Mouse (Mus musculus) E14TG2a.4 (cell line): ENCODE results near the gene Cisd2.

Experiments
- H3K27me3 ChIP-seq: 2 replicates; pipeline ENCODE4 v1.6.1; 2014; ENCODE audit warnings: low read length, control low read depth; ENCODE audit not compliant: insufficient read depth
- H3K36me3 ChIP-seq: 2 replicates; pipeline ENCODE4 v1.6.1; 2014; ENCODE audit warnings: low read length, control low read depth; ENCODE audit not compliant: insufficient read depth
- H3K4me1 ChIP-seq: replicated peaks from 2 replicates; pipeline ENCODE4 v1.6.1; 2014; ENCODE audit warnings: low read depth, low read length, control low read depth
- H3K4me3 ChIP-seq: replicated peaks from 2 replicates; pipeline ENCODE4 v1.5.1; 2014; ENCODE audit warnings: mild to moderate bottlenecking, low read length
- H3K9me3 ChIP-seq: 2 replicates; pipeline ENCODE4 v1.6.1; 2014; ENCODE audit warnings: low read length, control low read depth
- CTCF ChIP-seq: conservative IDR thresholded peaks from 2 replicates; pipeline ENCODE4 v1.5.1; 2014; ENCODE audit warnings: low read length
- NANOG ChIP-seq: IDR thresholded peaks from 2 replicates; pipeline ENCODE4 v1.6.1; 2014; ENCODE audit warnings: borderline replicate concordance, low read length, mixed read lengths
- POU5F1 ChIP-seq: IDR thresholded peaks from 2 replicates; pipeline ENCODE4 v1.6.1; 2014; ENCODE audit warnings: low read length, borderline replicate concordance

The Cisd2 gene

DNA sequence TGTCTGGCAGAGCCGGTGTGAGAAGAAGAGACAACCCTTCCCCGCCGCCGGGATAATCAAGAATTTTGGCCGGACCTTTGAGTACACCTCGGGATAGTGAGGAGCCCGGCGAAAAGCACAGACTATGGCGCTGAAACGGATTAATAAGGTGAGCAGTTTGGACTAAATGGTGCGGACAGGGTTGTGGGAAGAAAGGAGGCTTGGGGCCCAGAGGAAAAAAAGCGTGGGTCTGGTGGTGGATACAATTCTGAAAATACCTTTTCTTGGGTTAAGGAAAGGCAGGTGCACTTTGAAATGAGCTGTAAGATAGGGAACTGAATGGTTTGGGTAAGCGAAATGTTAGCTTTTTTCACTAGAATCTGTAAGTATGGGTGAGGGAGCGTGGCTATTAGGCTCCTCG is 15.9 kb upstream of the Cisd2 start:
- H3K4me1 ChIP-seq: peaks cover 55% of the 10 kb centered on the region
- no peaks in the 10 kb centered on the region for H3K27me3 ChIP-seq
- no peaks in the 10 kb centered on the region for H3K9me3 ChIP-seq
- peaks cover 57% of the 10 kb centered on the region for H3K36me3 ChIP-seq
- H3K4me3 ChIP-seq: peak overlapping the region; percentile 94
- no peak for TF ChIP-seq NANOG
- TF ChIP-seq CTCF: no peak
- no peak for TF ChIP-seq POU5F1

DNA sequence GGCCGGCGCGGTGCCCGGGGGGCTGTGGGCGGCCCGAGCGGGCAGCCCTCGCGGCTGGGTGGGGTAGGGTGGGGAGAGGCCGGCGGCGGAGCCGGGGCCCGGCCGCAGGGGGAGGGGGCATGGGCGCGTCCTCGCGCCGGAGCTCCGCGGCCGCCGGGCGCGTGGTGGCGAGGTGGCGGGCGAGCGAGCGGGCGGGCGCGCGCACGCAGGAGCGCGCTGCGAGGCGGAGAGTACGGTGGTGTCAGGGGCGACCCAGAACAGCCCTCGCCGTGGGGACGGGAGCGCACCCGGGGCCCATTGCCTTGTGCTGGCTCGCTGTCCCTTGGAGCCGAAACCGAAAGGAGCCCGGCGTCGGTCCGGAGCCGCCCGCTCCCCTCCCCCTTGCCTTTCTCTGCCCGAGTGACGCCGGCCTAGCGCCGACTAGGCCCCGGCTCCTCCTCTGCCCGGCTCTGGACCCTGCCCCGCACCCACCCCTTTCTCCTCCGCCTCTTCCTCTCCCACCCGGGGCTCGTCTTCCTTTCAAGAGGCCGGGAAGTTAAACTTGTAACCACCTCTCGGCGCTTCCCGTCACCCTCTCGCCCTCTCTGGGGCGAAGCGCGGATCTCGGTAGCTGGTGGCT is 15.3 kb upstream of the Cisd2 start:
- no peaks in the 10 kb centered on the region for H3K9me3 ChIP-seq
- no peaks in the 10 kb centered on the region for H3K27me3 ChIP-seq
- H3K4me3 ChIP-seq: peak overlapping the region; percentile 94
- peaks cover 50% of the 10 kb centered on the region for H3K4me1 ChIP-seq
- TF ChIP-seq NANOG: no peak
- TF ChIP-seq POU5F1: no peak
- no peak for TF ChIP-seq CTCF
- peaks cover 50% of the 10 kb centered on the region for H3K36me3 ChIP-seq

DNA sequence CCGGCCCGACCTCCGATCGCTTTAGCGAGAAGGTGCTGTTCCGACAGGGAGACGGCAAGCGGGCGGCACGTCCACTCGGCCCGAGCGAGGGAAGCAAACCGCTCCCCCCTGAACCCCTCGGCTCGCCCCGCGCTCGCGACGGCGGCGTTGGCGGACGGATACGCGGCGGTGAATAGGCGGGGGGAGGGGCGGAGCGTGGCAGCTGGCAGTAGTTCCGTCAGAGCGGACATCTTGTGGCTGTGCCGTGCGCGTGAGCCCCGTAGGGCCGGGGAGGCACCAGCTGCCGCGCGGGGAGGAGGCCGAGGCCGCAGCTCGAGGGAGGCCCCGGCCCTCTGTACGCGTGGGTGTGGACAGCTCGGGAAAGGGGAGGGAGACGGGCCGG is 14.8 kb upstream of the Cisd2 start:
- no peaks in the 10 kb centered on the region for H3K9me3 ChIP-seq
- TF ChIP-seq NANOG (no peak), CTCF (no peak), POU5F1 (no peak)
- H3K36me3 ChIP-seq: peaks cover 45% of the 10 kb centered on the region
- peaks cover 44% of the 10 kb centered on the region for H3K4me1 ChIP-seq
- no peaks in the 10 kb centered on the region for H3K27me3 ChIP-seq
- peak overlapping the region; percentile 94 for H3K4me3 ChIP-seq

DNA sequence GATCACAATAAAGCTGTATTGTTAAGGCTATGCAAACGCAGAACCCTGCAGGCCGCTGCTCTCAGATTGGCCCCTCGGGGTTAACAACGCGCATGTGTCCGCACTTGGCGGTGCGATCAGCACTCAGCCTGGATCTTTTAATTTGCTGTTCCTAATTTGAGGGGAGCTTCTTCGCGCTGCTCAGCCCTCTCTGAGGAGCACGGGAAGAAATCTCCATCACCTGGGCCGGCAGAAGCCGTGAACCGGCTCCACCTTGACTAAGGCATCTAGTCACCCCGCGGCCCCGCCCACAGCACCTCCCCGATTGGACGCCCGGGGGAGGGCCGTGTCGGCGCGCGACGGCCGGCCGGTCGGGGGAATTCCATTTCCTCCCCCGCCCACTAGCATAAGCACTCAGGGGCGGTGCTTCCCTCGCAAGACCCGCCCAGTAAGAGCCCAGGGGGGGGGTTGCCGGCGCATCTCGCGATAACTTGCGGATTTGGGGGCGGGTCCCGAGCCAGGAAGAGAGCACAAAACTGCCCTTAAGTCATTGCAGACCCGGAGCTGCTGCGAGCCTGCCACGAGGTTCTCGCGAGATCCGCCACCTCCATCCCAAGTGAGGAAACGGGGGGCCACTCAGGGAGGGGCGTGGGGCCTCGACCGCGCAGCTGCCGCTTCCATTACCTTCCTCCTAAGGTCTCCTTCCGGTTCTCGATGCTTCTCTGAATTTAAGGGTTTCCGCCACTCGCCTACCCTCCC is 14.2 kb upstream of the Cisd2 start, which contains the start of gene Ube2d3:
Gene Ube2d3 (plus strand): TSS at position 392 of the 738 bp plus-strand sequence.
- H3K4me1 ChIP-seq: peaks cover 39% of the 10 kb centered on the region
- no peaks in the 10 kb centered on the region for H3K9me3 ChIP-seq
- no peaks in the 10 kb centered on the region for H3K27me3 ChIP-seq
- peak within 1 kb of the TSS; percentile 94 for H3K4me3 ChIP-seq
- no peak for TF ChIP-seq POU5F1
- TF ChIP-seq CTCF: no peak
- TF ChIP-seq NANOG: no peak
- H3K36me3 ChIP-seq: peaks cover 39% of the 10 kb centered on the region

DNA sequence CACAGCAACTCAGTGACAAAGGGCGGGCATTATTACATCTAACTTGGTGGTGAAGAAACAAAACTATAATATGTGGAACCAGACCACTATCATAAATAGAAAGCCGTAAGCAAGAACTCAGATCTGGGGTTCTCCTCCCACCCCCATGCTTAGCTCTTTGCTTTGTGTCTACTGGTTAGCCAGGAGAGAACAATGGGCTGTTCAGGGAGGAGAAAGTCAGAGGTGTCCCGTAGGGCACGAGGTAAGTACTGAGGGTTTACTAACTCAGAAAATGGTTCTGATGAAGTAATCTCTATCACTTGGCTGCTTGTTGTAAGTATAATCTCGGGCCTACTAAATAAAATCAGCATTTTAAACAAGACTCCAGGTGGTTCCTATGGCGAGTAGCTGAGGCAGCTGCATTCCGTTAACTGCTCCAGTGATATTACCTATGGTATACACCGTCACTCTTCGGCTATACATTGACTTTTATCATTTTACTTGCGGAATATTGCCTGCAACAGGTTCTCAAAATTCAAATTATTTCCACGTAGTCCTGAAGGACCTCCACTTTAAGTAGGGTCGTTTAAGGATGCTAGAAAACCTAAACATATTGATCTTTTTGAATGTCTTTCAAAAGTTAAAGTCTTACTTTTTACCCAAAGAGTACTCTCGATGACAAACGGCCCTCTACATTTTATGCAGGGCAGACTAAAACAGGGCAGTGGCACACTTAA is 13.3 kb upstream of the Cisd2 start:
- Histone ChIP-seq H3K9me3 (no peaks in the 10 kb centered on the region), H3K36me3 (peaks cover 32% of the 10 kb centered on the region), H3K27me3 (no peaks in the 10 kb centered on the region), H3K4me1 (peaks cover 30% of the 10 kb centered on the region), H3K4me3 (peak overlapping the region; percentile 84)
- TF ChIP-seq NANOG (no peak), POU5F1 (no peak), CTCF (no peak)

DNA sequence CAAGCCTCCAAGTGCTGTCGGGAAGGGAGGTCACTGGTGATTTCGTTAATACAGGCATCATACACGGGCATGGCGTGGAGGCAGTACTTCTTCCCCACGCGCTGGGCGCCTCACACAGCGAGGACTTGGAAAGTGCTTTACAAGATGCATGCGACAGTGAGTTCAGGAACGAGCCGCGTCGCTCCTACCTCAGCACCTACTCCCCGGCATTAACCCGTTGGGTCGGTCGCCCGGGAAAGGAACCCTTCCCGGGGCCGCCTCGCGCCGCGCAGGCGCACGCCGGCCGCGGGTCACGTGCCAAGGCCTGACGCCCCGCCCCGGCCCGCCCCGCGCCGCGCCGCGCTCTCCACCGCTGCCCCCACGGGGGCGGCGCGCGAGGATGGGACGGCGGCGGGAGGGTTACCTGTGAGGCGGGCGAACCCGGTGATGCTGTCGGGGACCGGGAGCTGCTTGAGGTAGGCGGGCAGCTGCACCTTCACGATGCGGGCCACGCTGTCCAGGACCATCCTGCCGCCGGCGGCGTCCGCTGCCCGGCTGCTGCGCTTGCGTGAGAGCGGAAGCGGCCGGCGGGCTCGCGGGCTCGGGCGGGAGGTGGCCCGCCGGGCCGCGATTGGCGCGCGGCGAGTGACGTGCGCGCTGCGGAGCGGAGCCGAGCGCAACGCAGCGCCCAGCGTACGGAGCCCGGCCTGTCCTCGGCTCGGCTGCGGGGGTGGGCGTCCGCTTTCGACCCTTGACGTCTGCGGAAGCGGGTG is 693 bp downstream of the Cisd2 start:
- Histone ChIP-seq H3K27me3 (no peaks in the 10 kb centered on the region), H3K4me3 (peak overlapping the region; percentile 87), H3K4me1 (peaks cover 33% of the 10 kb centered on the region), H3K36me3 (peaks cover 4% of the 10 kb centered on the region; the same call in 1 of the 2 replicates), H3K9me3 (no peaks in the 10 kb centered on the region)
- no peak for TF ChIP-seq NANOG
- TF ChIP-seq POU5F1: no peak
- TF ChIP-seq CTCF: no peak

DNA sequence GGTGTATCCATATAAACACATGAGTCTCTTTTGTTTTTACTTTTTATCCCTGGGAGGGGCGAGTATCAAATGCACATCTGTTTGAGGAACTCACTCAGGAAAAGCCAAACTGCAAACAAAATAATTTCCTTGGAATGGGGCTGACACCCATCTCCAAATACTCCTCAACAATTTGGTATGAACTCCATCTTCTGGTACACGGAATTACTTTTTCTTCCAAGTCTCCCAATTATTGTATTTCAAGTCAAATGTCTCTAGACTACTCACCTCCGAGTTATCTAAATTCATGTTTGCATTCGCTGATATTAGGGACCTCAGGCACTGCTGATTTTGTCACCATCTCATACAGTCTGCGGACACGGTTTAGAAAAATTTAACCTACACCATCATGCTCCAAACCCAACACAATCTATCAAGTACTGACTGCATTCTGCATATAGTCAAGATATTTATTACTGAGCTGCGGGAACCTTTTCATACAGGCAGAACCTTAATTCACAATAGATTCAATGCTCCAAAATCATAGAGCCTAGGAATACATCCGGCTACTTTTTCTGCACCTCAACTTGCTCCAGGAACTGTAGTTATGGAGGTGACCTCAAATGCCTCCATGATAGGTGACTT is 1.4 kb downstream of the Cisd2 start:
- no peak for TF ChIP-seq NANOG
- no peak for TF ChIP-seq CTCF
- TF ChIP-seq POU5F1: no peak
- Histone ChIP-seq H3K9me3 (no peaks in the 10 kb centered on the region), H3K4me3 (peak overlapping the region; percentile 87), H3K36me3 (peaks cover 4% of the 10 kb centered on the region; the same call in 1 of the 2 replicates), H3K27me3 (no peaks in the 10 kb centered on the region), H3K4me1 (peaks cover 40% of the 10 kb centered on the region)

DNA sequence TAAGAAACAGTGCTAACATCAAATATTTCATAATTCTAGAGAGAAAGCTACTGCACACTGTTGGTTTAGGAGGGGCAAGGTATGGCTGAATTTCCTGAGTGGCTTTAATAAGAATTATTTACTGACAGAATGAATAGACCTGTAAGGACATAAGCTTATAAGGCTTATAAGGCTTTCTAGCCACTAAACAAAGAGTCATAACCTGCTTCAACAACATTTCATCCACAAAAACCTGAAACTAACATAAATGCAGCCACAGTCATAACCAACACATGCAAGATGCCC is 2.5 kb downstream of the Cisd2 start:
- H3K4me1 ChIP-seq: peaks cover 44% of the 10 kb centered on the region
- no peak for TF ChIP-seq CTCF
- no peak for TF ChIP-seq POU5F1
- TF ChIP-seq NANOG: no peak
- no peaks in the 10 kb centered on the region for H3K9me3 ChIP-seq
- H3K4me3 ChIP-seq: no peak overlapping the region
- no peaks in the 10 kb centered on the region for H3K27me3 ChIP-seq
- peaks cover 9% of the 10 kb centered on the region; the same call in 1 of the 2 replicates for H3K36me3 ChIP-seq
